Mouse (Mus musculus): ENCODE measurements around the gene Cldn24.

GRCm38 (mm10) chr8:47843063-47843462 lies 21.1 kb downstream of the Cldn24 start:
- TF ChIP-seq CTCF (IDR thresholded peaks at IDR 0.05; ENCODE audit: extremely low read depth, insufficient read depth, insufficient read length, insufficient replicate concordance) (no peak), POLR2A (IDR thresholded peaks at IDR 0.05; ENCODE audit: low read depth, low read length) (no peak)

Measured in spleen, adult 2 months (tissue).